Mouse (Mus musculus) gastrocnemius, postnatal 25 days (tissue): ENCODE results near the gene Agap2. TPM values are rescaled to one million over a fixed set of nuclear protein-coding genes. Genes with fewer than 3 reads are reported as not detected.
"Not testable (repeated sequence)": the region's sequence is repeated elsewhere in the genome, so short reads cannot be mapped to it uniquely, and the experiment has no call there.

Experiments used
- DNase-seq: peaks from one replicate; pipeline ENCODE4 v3.0.0; 2022
- total RNA-seq, 2 experiments: library from RNA; stranded (reverse); gene quantifications; 1 replicate in 1 of 2; 2 replicates in 1 of 2; pipeline ENCODE4 v1.2.3; 2021

Agap2 gene
- total RNA-seq, 2 experiments from 2014 or later = 2.0 to 2.4 TPM

- DNase-seq = no peak
Measured at GRCm38 (mm10) chr10:127059174-127059967, 15.7 kb upstream of the Agap2 start.

- DNase-seq = peak; percentile 59
Measured at GRCm38 (mm10) chr10:127059968-127060916, 14.8 kb upstream of the Agap2 start, which contains the start of gene March9. Gene March9, minus strand, starts transcription at chr10:127060184.

GRCm38 (mm10) chr10:127061085-127061484 is 14.0 kb upstream of the Agap2 start:
- DNase-seq = no peak

DNA sequence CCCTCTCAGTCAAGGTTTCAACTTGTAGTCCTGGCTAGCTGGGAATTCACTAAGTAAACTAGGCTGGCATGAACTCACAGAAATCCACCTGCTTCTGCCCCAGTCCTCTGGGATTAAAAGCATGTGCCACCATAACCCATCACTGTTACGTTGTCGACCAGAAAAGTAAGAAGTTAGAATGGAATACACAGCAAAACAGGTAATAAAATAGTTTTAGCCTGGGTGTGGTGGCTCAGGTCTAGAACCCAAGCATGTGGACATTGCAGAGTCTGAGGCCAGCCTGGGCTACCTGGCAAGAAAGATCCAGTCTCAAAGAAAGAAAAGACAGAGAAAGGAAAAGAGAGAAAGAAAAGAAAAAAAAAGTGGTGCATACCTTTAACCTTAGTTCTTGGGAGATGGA is 13.6 kb upstream of the Agap2 start:
- DNase-seq = no peak

- DNase-seq = not testable (repeated sequence)
Measured at GRCm38 (mm10) chr10:127062101-127062500, 13.0 kb upstream of the Agap2 start.

GRCm38 (mm10) chr10:127062503-127062902 is 12.6 kb upstream of the Agap2 start:
- no peak for DNase-seq

DNA sequence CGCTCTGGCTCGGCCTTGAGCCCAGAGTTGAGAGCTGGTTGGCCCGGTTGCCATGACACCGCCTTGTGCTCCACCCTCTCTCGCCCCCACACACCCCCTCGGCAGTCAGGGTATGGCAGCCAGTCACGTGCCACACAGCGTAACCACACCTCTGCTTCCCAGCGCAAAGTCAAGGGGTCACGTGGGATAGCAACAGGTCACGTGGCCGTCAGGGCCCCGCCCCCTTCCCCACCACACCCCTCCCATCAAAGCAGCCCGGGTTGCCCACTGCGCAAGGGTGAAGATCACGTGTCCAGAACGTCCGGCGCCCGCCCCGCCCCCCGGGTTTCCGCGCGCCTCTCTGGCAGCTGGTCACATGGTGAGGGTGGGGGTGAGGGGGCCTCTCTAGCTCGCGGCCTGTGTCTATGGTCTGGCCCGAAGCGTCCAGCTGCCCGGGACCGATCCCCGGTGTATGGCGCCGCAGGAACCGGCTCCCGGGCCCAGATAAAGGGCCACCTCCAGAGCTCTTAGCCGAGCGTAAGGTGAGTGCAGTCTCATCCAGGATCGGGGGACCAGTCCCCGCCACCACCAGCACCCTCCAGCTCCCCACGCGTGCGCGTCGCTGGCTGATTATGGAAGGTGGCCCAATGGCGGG is 11.7 kb upstream of the Agap2 start, which contains the start of gene Cdk4:
Gene Cdk4 (plus strand): TSS at position 296 of the 634 bp plus-strand sequence.
- DNase-seq = peak; percentile 99

DNA sequence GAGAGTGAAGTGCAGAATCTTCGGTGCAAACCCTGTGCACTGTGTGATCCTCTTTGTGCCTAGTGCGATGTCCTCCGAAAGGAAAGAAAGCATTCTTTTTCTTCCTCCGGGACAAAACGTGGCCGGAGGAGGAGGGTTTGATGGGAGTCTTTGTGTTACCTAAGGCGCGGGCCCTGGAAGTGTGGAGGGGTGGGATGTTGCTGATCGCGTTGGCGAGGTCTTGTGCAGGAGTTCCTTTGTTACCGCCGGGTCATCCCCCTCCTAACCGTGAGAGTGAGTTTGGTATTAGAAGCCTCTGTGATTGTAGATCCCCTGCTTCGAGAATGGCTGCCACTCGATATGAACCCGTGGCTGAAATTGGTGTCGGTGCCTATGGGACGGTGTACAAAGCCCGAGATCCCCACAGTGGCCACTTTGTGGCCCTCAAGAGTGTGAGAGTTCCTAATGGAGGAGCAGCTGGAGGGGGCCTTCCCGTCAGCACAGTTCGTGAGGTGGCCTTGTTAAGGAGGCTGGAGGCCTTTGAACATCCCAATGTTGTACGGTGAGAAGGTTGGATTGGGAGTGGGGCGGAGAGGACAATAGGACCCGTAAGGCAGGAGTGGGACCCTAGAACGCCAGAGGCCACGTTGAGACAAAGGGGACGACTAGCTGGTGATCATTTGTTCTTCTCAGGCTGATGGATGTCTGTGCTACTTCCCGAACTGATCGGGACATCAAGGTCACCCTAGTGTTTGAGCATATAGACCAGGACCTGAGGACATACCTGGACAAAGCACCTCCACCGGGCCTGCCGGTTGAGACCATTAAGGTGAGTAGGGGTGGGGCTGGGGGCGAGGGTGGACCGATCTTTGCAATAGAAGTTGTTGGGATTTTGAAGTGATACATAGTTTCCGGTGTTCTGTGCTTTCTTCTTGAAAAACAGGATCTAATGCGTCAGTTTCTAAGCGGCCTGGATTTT is 10.9 kb upstream of the Agap2 start:
- no peak for DNase-seq

- no peak for DNase-seq
Measured at GRCm38 (mm10) chr10:127065981-127066380, 9.1 kb upstream of the Agap2 start.

DNA sequence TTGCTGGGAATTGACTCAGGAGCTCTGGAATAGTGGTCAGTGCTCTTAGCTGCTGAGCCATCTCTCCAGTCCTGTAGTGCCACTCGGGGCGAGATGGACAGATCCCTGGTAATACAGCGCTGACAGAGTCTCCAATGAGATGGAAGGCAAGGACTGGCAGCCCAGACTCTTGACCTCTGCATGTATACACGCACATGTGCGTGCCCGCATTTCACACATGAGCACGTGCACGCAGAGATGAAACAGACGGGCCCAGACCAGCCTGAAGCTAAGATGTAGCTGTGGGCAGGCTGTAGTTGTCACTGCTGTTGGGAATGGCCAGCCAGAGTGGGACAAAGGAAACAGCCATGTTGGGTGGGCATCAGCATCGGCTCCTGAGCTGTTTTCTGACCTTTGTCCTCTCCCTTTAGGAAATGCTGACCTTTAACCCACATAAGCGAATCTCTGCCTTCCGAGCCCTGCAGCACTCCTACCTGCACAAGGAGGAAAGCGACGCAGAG is 8.5 kb upstream of the Agap2 start:
- DNase-seq = no peak

- no peak for DNase-seq
Measured at GRCm38 (mm10) chr10:127068360-127069038, 6.6 kb upstream of the Agap2 start.

DNA sequence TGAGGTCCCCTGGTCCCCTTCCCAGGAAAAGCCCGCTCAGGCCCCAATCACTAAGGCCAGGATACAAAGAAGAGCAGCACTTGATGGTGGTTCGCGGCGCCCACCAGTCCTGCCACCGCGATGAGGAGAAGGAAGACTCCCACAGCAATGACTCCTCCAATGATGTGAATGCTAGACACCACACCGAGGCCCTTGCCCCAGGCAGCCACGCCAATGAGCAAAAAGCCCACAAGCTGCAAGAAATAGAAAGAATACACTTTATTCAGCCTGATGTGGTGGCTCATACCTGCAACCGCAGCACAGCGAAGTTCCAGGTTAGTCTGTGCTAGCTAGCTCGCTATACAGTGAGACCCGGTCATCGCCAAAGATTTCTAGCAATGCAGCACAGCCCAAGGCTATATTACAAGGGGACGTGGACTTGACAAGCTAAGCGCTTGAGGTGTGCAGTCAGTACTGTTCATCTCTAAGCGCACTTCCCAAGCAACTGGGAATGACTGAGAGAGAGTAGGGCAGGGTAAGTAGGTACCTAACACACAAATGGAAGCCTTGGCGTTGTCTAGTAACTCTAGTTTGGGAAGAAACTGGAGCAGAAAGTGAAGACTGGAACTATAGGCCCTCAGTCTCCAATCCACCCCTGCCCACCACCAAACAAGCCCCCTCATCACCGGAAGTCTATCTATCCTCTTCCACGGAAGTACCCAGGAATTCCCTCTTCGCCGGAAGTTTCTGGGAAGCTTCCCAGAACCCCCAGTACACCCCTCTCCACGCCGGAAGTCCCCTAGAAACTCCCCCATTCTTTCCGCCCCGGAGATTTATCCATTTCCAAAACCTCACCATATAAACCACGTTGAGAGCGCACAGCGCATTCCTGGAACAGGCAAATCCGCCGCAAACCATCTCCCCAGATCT is 5.5 kb upstream of the Agap2 start:
- DNase-seq = no peak

DNA sequence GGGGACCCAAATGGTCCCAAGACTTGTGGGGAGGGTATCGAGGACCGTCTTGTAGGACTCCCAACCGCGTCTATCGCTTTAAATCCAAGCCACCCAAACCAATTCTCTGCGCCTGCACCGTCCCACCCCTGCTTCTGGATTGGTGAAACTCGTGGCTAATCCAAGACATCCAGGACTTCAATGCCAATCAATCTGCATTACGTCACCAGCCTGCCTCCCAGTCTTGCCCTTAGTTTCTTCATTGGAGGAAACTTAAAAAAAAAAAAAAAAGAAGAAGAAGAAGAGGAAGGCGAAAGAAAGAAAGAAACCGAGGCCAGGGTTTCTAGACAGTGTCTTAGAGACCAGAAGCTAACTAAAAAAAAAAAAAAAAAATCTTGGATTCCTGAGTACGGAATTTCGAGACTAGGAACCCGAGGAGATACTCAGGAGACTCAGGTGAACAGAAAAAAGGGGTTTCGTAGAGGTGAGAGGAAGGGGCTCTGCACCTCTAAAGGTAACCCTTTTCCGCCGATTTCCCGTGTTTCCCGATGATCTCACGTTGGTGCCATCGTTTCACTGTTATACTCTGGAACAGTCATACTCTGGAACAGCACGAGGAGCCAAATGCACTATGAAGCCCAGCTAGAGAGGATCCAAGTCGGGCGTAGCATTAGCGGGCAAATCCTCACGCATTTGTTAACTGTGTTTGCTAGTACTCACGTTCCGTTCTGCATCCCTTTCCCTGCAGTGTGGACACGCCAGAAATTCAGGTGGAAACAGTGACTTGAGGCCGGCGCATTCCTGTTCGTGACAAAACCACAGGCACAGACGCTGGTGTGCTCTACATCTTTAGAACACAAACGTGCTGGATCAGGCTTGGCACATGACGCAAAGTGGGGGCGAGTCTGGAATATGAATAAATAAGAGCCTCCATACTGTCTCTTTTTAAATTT is 4.6 kb upstream of the Agap2 start, which contains the start of gene Tspan31:
Gene Tspan31 (minus strand): TSS at position 75 of the 932 bp plus-strand sequence.
- peak; percentile 91 for DNase-seq

DNA sequence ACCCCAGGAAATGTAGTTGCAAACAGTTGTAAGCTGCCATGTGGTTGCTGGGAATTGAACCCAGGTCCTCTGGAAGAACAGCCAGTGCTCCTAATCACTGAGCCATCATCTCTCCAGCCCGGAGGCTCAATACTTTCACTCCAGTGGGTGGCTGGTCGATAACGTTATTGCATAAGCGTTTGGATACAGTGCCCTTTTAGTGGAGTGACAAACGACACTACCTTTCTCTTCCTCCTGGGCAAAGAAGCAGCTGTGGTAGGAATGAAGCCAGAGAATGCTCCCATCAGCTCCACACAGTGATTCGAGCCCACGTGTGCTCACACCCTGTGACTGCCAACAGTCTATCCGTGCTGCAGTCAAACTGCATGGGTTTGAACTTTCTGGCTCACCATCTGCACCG is 3.9 kb upstream of the Agap2 start:
- no peak for DNase-seq

- DNase-seq = not testable (repeated sequence)
Measured at GRCm38 (mm10) chr10:127072270-127072669, 2.8 kb upstream of the Agap2 start.

GRCm38 (mm10) chr10:127072969-127073368 is 2.1 kb upstream of the Agap2 start:
- DNase-seq = not testable (repeated sequence)

DNA sequence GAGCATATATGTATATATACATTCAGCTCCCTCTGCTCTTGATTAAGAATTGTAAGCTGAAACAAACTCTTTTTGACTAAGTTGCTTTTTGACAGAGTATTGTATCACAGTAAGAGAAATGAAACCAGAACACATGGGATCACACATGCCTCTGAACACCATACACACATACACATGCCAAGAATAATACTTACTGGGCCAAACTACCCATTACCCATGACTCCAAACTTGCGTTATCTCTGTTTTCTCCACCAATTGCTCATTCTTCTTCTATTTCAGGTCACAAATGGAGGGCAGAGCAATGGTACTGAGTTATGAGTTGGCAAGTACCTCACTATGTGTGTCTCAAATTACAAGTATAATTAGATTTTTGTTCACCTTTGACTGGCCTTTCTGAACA is 1.1 kb upstream of the Agap2 start:
- DNase-seq = no peak

DNA sequence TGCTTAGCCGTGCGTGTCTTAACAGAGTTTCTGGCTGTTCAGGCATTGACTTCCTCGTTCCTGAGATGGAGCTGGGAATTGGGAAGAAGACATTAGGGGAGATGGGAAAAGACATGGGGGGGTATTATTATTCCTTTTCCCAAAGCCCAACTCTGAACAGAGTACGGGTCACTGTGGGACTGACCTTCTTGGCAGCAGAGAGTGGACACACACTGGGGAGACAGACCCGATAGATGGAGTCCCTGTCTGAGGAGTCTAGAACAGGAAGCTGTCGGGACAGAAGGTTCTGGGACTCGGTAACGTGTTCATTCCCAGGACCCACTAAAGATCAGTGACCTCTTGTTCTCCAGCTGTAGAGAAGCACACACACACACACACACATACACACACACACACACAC is 567 bp downstream of the Agap2 start:
- DNase-seq = no peak
